Mouse (Mus musculus) hindbrain, embryonic 12.5 days (tissue): ENCODE results near the gene Rab21. TPM values are rescaled to one million over a fixed set of nuclear protein-coding genes. Genes with fewer than 3 reads are reported as not detected.

Experiments
- ATAC-seq: fragments of 200-750 bp; cut with Nextera tagmentation; 2 replicates; pipeline ENCODE4 v1.8.0; 2017; ENCODE audit warnings: moderate TSS enrichment; ENCODE audit not compliant: low FRiP score
- H3K27ac ChIP-seq: fragments of 300-500 bp; sonication (generic); 2 replicates; pipeline ENCODE4 v1.5.1; 2016; ENCODE audit warnings: mild to moderate bottlenecking
- H3K27me3 ChIP-seq: fragments of 300-500 bp; sonication (generic); 2 replicates; pipeline ENCODE4 v1.6.1; 2016; ENCODE audit warnings: mild to moderate bottlenecking
- H3K36me3 ChIP-seq: fragments of 300-500 bp; sonication (generic); 2 replicates; pipeline ENCODE4 v1.6.1; 2016; ENCODE audit warnings: mild to moderate bottlenecking
- H3K4me1 ChIP-seq: fragments of 300-500 bp; sonication (generic); 2 replicates; pipeline ENCODE4 v1.6.1; 2016
- H3K4me2 ChIP-seq: fragments of 300-500 bp; sonication (generic); replicated peaks from 2 replicates; pipeline ENCODE4 v1.6.1; 2016; ENCODE audit warnings: mild to moderate bottlenecking
- H3K4me3 ChIP-seq: fragments of 300-500 bp; sonication (generic); 2 replicates; pipeline ENCODE4 v1.5.1; 2016; ENCODE audit warnings: mild to moderate bottlenecking
- H3K9ac ChIP-seq: fragments of 300-500 bp; sonication (generic); 2 replicates; pipeline ENCODE4 v1.6.1; 2016; ENCODE audit warnings: mild to moderate bottlenecking, moderate library complexity
- H3K9me3 ChIP-seq: fragments of 300-500 bp; sonication (generic); replicated peaks from 2 replicates; pipeline ENCODE4 v1.6.1; 2016; ENCODE audit warnings: mild to moderate bottlenecking
- WGBS: fragments of 180-500 bp; shearing (Covaris S2); methylation state at CpG from one replicate; pipeline ENCODE4 v1.1.7; 2016; 5-methylcytosine and 5-hydroxymethylcytosine counted together
- polyA plus RNA-seq: library from polyadenylated mRNA; unstranded; fragments of >200 nt; fragmentation: Nextera tagmentation; extraction: Ambion mirVana; gene quantifications from 2 replicates; pipeline ENCODE4 v1.2.1, GENCODE M21; 2016

The Rab21 gene
- polyA plus RNA-seq, 1 experiment from 2014 or later = 6.8 TPM

GRCm38 (mm10) chr10:115349029-115349428, 33.6 kb upstream of the Rab21 start:
- 76% methylated on average over 10 of the region's 10 CpGs for WGBS
- Histone ChIP-seq H3K4me1 (0 out of 2 replicates have a peak, but pooled peaks cover 3% of the 10 kb centered on the region), H3K27ac (no peak overlapping the region), H3K27me3 (no peaks in the 10 kb centered on the region), H3K9ac (no peak overlapping the region), H3K4me2 (no peak overlapping the region), H3K36me3 (peaks cover 24% of the 10 kb centered on the region), H3K9me3 (no peaks in the 10 kb centered on the region), H3K4me3 (no peak overlapping the region)
- ATAC-seq = no peak

GRCm38 (mm10) chr10:115348131-115348530, 32.7 kb upstream of the Rab21 start:
- ATAC-seq = no peak
- H3K4me1 ChIP-seq = 0 out of 2 replicates have a peak, but pooled peaks cover 3% of the 10 kb centered on the region
- H3K4me2 ChIP-seq = no peak overlapping the region
- no peak overlapping the region for H3K27ac ChIP-seq
- no peak overlapping the region for H3K9ac ChIP-seq
- WGBS = 87% methylated on average over 6 of the region's 6 CpGs
- H3K4me3 ChIP-seq = no peak overlapping the region
- no peaks in the 10 kb centered on the region for H3K27me3 ChIP-seq
- H3K36me3 ChIP-seq = peaks cover 32% of the 10 kb centered on the region
- H3K9me3 ChIP-seq = no peaks in the 10 kb centered on the region

GRCm38 (mm10) chr10:115346444-115346843, 31.1 kb upstream of the Rab21 start:
- H3K4me2 ChIP-seq = no peak overlapping the region
- 0 out of 2 replicates have a peak, but pooled peaks cover 3% of the 10 kb centered on the region for H3K4me1 ChIP-seq
- H3K27ac ChIP-seq = no peak overlapping the region
- no peak overlapping the region for H3K4me3 ChIP-seq
- no peak for ATAC-seq
- H3K9ac ChIP-seq = no peak overlapping the region
- H3K36me3 ChIP-seq = peaks cover 43% of the 10 kb centered on the region
- H3K9me3 ChIP-seq = no peaks in the 10 kb centered on the region
- H3K27me3 ChIP-seq = no peaks in the 10 kb centered on the region

GRCm38 (mm10) chr10:115342771-115343425, 27.5 kb upstream of the Rab21 start:
- Histone ChIP-seq H3K4me3 (no peak overlapping the region), H3K4me2 (no peak overlapping the region), H3K4me1 (no peaks in the 10 kb centered on the region), H3K9me3 (no peaks in the 10 kb centered on the region), H3K27ac (no peak overlapping the region), H3K27me3 (no peaks in the 10 kb centered on the region), H3K36me3 (peaks cover 64% of the 10 kb centered on the region), H3K9ac (no peak overlapping the region)
- WGBS = 93% methylated on average over 4 of the region's 4 CpGs
- no peak for ATAC-seq

- Histone ChIP-seq H3K4me1 (no peaks in the 10 kb centered on the region), H3K4me3 (no peak overlapping the region), H3K36me3 (peaks cover 45% of the 10 kb centered on the region), H3K27ac (no peak overlapping the region), H3K27me3 (no peaks in the 10 kb centered on the region), H3K9ac (no peak overlapping the region), H3K4me2 (no peak overlapping the region), H3K9me3 (no peaks in the 10 kb centered on the region)
- ATAC-seq = no peak
- 93% methylated on average over 7 of the region's 7 CpGs for WGBS
Observed at GRCm38 (mm10) chr10:115339820-115340328, 24.5 kb upstream of the Rab21 start.

- Histone ChIP-seq H3K4me1 (no peaks in the 10 kb centered on the region), H3K9ac (no peak overlapping the region), H3K4me2 (no peak overlapping the region), H3K9me3 (no peaks in the 10 kb centered on the region), H3K36me3 (peaks cover 26% of the 10 kb centered on the region), H3K27ac (no peak overlapping the region), H3K4me3 (no peak overlapping the region), H3K27me3 (no peaks in the 10 kb centered on the region)
- WGBS = 90% methylated on average over 4 of the region's 4 CpGs
- ATAC-seq = no peak
Observed at GRCm38 (mm10) chr10:115336901-115337300, 21.5 kb upstream of the Rab21 start.

DNA sequence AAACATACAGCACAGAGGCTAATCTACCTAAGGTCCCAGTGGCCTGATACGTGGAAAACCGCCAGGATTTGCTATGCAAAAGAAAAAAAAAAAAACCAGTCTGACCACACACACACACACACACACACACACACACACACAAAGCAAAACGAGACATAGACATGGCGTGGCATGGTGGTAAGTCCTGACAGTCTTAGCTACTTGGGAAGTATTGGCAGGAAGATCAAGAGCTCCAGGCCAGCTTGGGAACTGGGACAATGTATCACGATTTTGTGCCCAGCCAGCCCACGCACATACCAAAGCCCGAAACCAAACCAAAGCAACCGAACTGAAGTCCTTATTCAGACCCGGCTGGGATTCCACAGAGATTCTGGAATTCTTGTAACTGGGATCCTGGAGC, 18.1 kb upstream of the Rab21 start:
- H3K27ac ChIP-seq = no peak overlapping the region
- ATAC-seq = no peak
- 0 out of 2 replicates have a peak, but pooled peaks cover 7% of the 10 kb centered on the region for H3K36me3 ChIP-seq
- no peaks in the 10 kb centered on the region for H3K4me1 ChIP-seq
- H3K9me3 ChIP-seq = no peaks in the 10 kb centered on the region
- WGBS = 81% methylated on average over 9 of the region's 9 CpGs
- no peak overlapping the region for H3K4me3 ChIP-seq
- H3K9ac ChIP-seq = no peak overlapping the region
- H3K27me3 ChIP-seq = no peaks in the 10 kb centered on the region
- no peak overlapping the region for H3K4me2 ChIP-seq

GRCm38 (mm10) chr10:115332997-115333396, 17.6 kb upstream of the Rab21 start:
- H3K4me2 ChIP-seq = no peak overlapping the region
- H3K9me3 ChIP-seq = no peaks in the 10 kb centered on the region
- H3K4me3 ChIP-seq = no peak overlapping the region
- H3K9ac ChIP-seq = no peak overlapping the region
- no peak overlapping the region for H3K27ac ChIP-seq
- no peaks in the 10 kb centered on the region for H3K4me1 ChIP-seq
- no peak for ATAC-seq
- 0 out of 2 replicates have a peak, but pooled peaks cover 4% of the 10 kb centered on the region for H3K36me3 ChIP-seq
- 91% methylated on average over 4 of the region's 4 CpGs for WGBS
- no peaks in the 10 kb centered on the region for H3K27me3 ChIP-seq

DNA sequence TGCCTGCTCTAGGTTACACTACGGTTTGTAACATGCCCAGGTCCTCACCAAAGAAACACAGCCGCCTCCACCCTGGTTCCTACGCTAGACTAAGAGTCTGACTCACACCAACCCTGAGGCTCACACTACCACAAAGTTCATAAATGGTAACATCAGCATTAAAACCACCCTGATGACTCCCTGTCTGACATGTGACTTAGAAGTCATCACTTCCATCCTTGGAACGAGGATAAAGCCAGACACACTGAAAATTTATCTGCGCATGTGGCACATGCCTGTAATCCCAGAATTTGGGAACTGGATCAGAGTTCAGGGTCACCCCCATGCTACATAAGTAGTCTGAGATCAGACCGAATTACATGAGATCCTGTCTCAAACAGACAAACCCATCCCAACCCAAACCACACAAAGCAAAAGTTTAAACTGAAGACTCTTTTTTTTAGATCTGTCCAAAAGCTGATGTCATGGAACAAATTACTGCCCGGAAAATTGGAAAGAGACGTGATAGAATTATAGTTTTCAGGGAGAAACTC, 17.1 kb upstream of the Rab21 start:
- no peak for ATAC-seq
- H3K9me3 ChIP-seq = no peaks in the 10 kb centered on the region
- H3K4me3 ChIP-seq = no peak overlapping the region
- 0 out of 2 replicates have a peak, but pooled peaks cover 3% of the 10 kb centered on the region for H3K36me3 ChIP-seq
- H3K27ac ChIP-seq = no peak overlapping the region
- H3K9ac ChIP-seq = no peak overlapping the region
- H3K4me1 ChIP-seq = no peaks in the 10 kb centered on the region
- no peak overlapping the region for H3K4me2 ChIP-seq
- WGBS = 87% methylated on average over 8 of the region's 8 CpGs
- no peaks in the 10 kb centered on the region for H3K27me3 ChIP-seq

DNA sequence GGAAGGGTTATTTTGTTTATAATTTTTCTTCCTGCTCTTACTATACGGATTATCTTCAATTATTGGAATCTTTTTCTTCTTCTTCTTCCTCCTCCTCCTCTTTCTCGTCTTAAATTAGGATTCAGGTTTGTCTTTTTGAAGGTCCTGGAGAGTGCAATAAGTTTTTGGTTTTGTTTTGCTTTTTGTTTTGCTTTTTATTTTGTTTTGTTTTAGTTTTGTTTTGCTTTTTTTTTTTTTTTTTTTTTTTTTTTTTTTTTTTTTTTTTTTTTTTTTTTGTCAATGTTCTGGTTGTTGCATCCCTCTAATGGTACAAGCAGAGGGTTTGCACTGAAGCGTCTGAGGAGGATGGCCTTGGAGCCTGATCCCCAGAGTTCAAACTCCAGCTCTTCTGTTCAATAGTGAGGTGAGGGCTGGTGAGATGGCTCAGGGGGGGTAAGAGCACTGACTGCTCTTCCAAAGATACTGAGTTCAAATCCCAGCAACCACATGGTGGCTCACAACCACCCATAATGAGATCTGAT, 13.7 kb upstream of the Rab21 start:
- Histone ChIP-seq H3K4me1 (no peaks in the 10 kb centered on the region), H3K36me3 (no peaks in the 10 kb centered on the region), H3K4me3 (no peak overlapping the region), H3K4me2 (no peak overlapping the region), H3K9ac (no peak overlapping the region), H3K9me3 (no peaks in the 10 kb centered on the region), H3K27me3 (no peaks in the 10 kb centered on the region), H3K27ac (no peak overlapping the region)
- ATAC-seq = no peak
- WGBS = 85% methylated on average over 3 of the region's 3 CpGs

DNA sequence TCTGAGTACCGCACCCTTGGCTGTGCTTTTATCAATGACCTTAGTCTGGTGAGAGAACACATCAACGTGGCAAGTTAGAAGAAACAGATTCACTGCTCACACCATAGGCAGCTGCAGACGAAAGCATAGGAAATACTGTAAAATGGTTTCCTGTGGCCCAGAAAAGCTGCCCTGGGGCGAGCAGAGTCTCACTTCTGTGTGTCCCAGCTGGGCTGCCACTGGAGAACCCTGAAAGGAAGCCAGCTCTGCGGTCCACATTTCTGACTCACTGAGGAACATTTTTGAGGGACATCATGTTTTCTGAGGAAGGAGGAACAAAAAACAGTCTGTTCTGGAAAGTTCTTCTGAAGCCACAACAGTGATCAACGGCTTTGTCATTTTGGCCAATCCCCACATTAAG, 13.1 kb upstream of the Rab21 start:
- H3K36me3 ChIP-seq = no peaks in the 10 kb centered on the region
- no peak overlapping the region for H3K9ac ChIP-seq
- no peak overlapping the region for H3K4me3 ChIP-seq
- 84% methylated on average over 6 of the region's 6 CpGs for WGBS
- ATAC-seq = no peak
- no peaks in the 10 kb centered on the region for H3K27me3 ChIP-seq
- H3K9me3 ChIP-seq = no peaks in the 10 kb centered on the region
- H3K4me2 ChIP-seq = no peak overlapping the region
- no peak overlapping the region for H3K27ac ChIP-seq
- H3K4me1 ChIP-seq = no peaks in the 10 kb centered on the region

- no peaks in the 10 kb centered on the region for H3K36me3 ChIP-seq
- H3K9ac ChIP-seq = no peak overlapping the region
- 12% methylated on average over 6 of the region's 6 CpGs for WGBS
- no peaks in the 10 kb centered on the region for H3K4me1 ChIP-seq
- H3K27ac ChIP-seq = no peak overlapping the region
- no peak overlapping the region for H3K4me3 ChIP-seq
- ATAC-seq = no peak
- H3K27me3 ChIP-seq = no peaks in the 10 kb centered on the region
- H3K4me2 ChIP-seq = no peak overlapping the region
- no peaks in the 10 kb centered on the region for H3K9me3 ChIP-seq
Observed at GRCm38 (mm10) chr10:115323295-115323694, 7.9 kb upstream of the Rab21 start.
